ENCODE assay signal across 21 mouse cellular contexts in genomic region chr13:41235845-41236741, GRCm38 (mm10). TPM values are rescaled to one million over a fixed set of nuclear protein-coding genes. Genes with fewer than 3 reads are reported as not detected.
A peak's percentile ranks its signal among the peaks of the same experiment; 100 is the strongest.
DNase-seq lines count a peak whose midpoint lies in the region; ATAC-seq and TF ChIP-seq lines count a peak whose summit lies in the region.
"Had no signal": no experiment of that assay in that cellular context is flagged by ENCODE, and none has a peak within 500 bp of the region (broad histone marks: within the 10 kb centered on the region; RNA-seq: fewer than 3 reads in every experiment).

No protein-coding gene starts in this region.

- no peaks in the 10 kb centered on the region for H3K79me2 ChIP-seq in liver, adult 2 months (ENCODE audit: control insufficient read depth, insufficient read depth, low read length)

- DNase-seq in intestine, embryonic 14.5 days (ENCODE audit: low spot score), result no peak
- DNase-seq in kidney, adult 9 months, result peak; percentile 84
- DNase-seq in liver, adult 2 months (ENCODE audit: extremely low read depth, low read depth, low spot score), result peak; percentile 98
- no peak for DNase-seq in layer of hippocampus, adult 18-20 months (ENCODE audit: low spot score in 2 of 2)
- DNase-seq in layer of hippocampus, postnatal 10 days (ENCODE audit: low spot score in 2 of 2), result no peak
- DNase-seq in layer of hippocampus, adult 9-11 months, result no peak
- no peak for DNase-seq in B cell, adult 2 months
- DNase-seq: thymus, adult 2 months had no signal

- H3K4me2 ChIP-seq in intestine, embryonic 14.5 days (ENCODE audit: low read length), result peak overlapping the region; percentile 39
- H3K4me2 ChIP-seq: forebrain, embryonic 15.5 days; limb, embryonic 15.5 days had no signal

- H3K27me3 ChIP-seq in intestine, embryonic 14.5 days (replicated peaks; ENCODE audit: control insufficient read depth, insufficient read depth, low read length), result no peaks in the 10 kb centered on the region
- H3K27me3 ChIP-seq in liver, adult 2 months (ENCODE audit: control insufficient read depth, insufficient read depth, low read length), result no peaks in the 10 kb centered on the region
- no peaks in the 10 kb centered on the region for H3K27me3 ChIP-seq in small intestine, adult 2 months (ENCODE audit: control insufficient read depth, insufficient read depth, low read length)
- H3K27me3 ChIP-seq: forebrain, embryonic 15.5 days had no signal

- peak overlapping the region; percentile 62; the same call in 1 of the 2 replicates for H3K27ac ChIP-seq in intestine, embryonic 14.5 days (ENCODE audit: low read depth)
- peak overlapping the region; percentile 92 for H3K27ac ChIP-seq in liver, adult 2 months (replicated peaks; ENCODE audit: insufficient read depth, low read depth, low read length)
- H3K27ac ChIP-seq in small intestine, adult 2 months (ENCODE audit: insufficient read depth, low read depth, low read length), result peak overlapping the region; percentile 31; the same call in 1 of the 2 replicates
- H3K27ac ChIP-seq: forebrain, embryonic 15.5 days; heart, embryonic 10.5 days; left cerebral cortex, adult 2 months; limb, embryonic 15.5 days had no signal

- H3K36me3 ChIP-seq in intestine, embryonic 14.5 days (ENCODE audit: control insufficient read depth, insufficient read depth, low read length), result no peaks in the 10 kb centered on the region
- H3K36me3 ChIP-seq in liver, adult 2 months (ENCODE audit: control insufficient read depth, insufficient read depth, low read length), result peaks cover 3% of the 10 kb centered on the region
- no peaks in the 10 kb centered on the region for H3K36me3 ChIP-seq in small intestine, adult 2 months (ENCODE audit: control insufficient read depth, insufficient read depth, low read length)
- H3K36me3 ChIP-seq: forebrain, embryonic 15.5 days; heart, embryonic 10.5 days; limb, embryonic 15.5 days had no signal

- 0 out of 2 replicates have a peak, but pooled peaks have one; percentile 48 for ATAC-seq in intestine, embryonic 14.5 days (replicated peaks; ENCODE audit: low FRiP score, low TSS enrichment, low read depth)
- ATAC-seq: forebrain, embryonic 15.5 days; inflammation-experienced regulatory T-cells, adult 6 months had no signal

- H3K9me3 ChIP-seq in intestine, embryonic 14.5 days (ENCODE audit: control insufficient read depth, low read length), result no peaks in the 10 kb centered on the region
- H3K9me3 ChIP-seq: forebrain, embryonic 15.5 days; heart, embryonic 10.5 days; limb, embryonic 15.5 days; megakaryocyte, embryonic 14.5 days had no signal

- whole genome bisulfite sequencing in intestine, embryonic 14.5 days, result 58% methylated on average over 13 of the region's 13 CpGs
- WGBS in liver, adult 2 months, result 14% methylated on average over 13 of the region's 13 CpGs
- 16% methylated on average over 13 of the region's 13 CpGs for WGBS in small intestine, adult 2 months

- no peaks in the 10 kb centered on the region for H3K4me1 ChIP-seq in intestine, embryonic 14.5 days (replicated peaks; ENCODE audit: control insufficient read depth, insufficient read depth, low read length)
- H3K4me1 ChIP-seq in liver, adult 2 months (ENCODE audit: control insufficient read depth, insufficient read depth, low read length), result peaks cover 23% of the 10 kb centered on the region; the same call in 1 of the 2 replicates
- H3K4me1 ChIP-seq in small intestine, adult 2 months (ENCODE audit: control insufficient read depth, insufficient read depth, insufficient read length, low read length), result peaks cover 7% of the 10 kb centered on the region; the same call in 1 of the 2 replicates
- H3K4me1 ChIP-seq: heart, embryonic 10.5 days; limb, embryonic 15.5 days had no signal

- TF ChIP-seq POLR2A in liver, adult 2 months (IDR thresholded peaks at IDR 0.05; ENCODE audit: extremely low read depth, insufficient read depth, low read length), result peak; percentile 28; the same call in 1 of the 2 replicates
- TF ChIP-seq POLR2A in small intestine, adult 2 months (IDR thresholded peaks at IDR 0.05; ENCODE audit: low read depth, low read length), result no peak

- peak overlapping the region; percentile 30 for H3K4me3 ChIP-seq in intestine, embryonic 14.5 days (ENCODE audit: low read depth, low read length)
- peak overlapping the region; percentile 75 for H3K4me3 ChIP-seq in liver, adult 2 months (ENCODE audit: insufficient read depth, low read depth, low read length)
- peak overlapping the region; percentile 63 for H3K4me3 ChIP-seq in small intestine, adult 2 months (ENCODE audit: low read depth, low read length)
- H3K4me3 ChIP-seq: forebrain, embryonic 15.5 days; heart, embryonic 10.5 days; left cerebral cortex, adult 2 months; limb, embryonic 15.5 days; megakaryocyte, embryonic 14.5 days had no signal

- TF ChIP-seq CTCF in liver, adult 2 months (IDR thresholded peaks at IDR 0.05; ENCODE audit: low read depth, low read length), result no peak
- no peak for TF ChIP-seq CTCF in small intestine, adult 2 months (IDR thresholded peaks at IDR 0.05; ENCODE audit: extremely low read depth, insufficient read length, insufficient replicate concordance, low read depth, low read length)

- no peak overlapping the region for H3K9ac ChIP-seq in intestine, embryonic 14.5 days (ENCODE audit: low read length)
- H3K9ac ChIP-seq in liver, adult 2 months (ENCODE audit: low read depth, low read length), result peak overlapping the region; percentile 94
- H3K9ac ChIP-seq: forebrain, embryonic 15.5 days; limb, embryonic 15.5 days had no signal

RNA-seq across cellular contexts. Expression of gene Smim13, which starts 13.6 kb away (rescaled TPM):
- 13.0 TPM in 2 replicates for polyA plus RNA-seq in intestine, embryonic 14.5 days (2014; fragmentation: Nextera tagmentation; extraction: Ambion mirVana)
- 14.6 and 20.7 TPM in 2 replicates for total RNA-seq in liver, adult 2 months (2014; rRNA removed)
- 5.1 and 5.2 TPM in 2 replicates for polyA plus RNA-seq in liver, adult 2 months (2012; rRNA removed)
- 1.8 and 1.9 TPM in 2 replicates for polyA plus RNA-seq in small intestine, adult 2 months (2012; rRNA removed)
- 100 to 1,000 TPM; 140 to 147 TPM for total RNA-seq in layer of hippocampus, adult 18-20 months (2021)
- total RNA-seq in layer of hippocampus, postnatal 10 days (2021), result 100 to 1,000 TPM; 122 to 128 TPM

RNA-seq across cellular contexts. Expression of gene Elovl2, which starts 15.9 kb away (rescaled TPM):
- 9.3 and 11.0 TPM in 2 replicates for polyA plus RNA-seq in intestine, embryonic 14.5 days (2014; fragmentation: Nextera tagmentation; extraction: Ambion mirVana)
- total RNA-seq in liver, adult 2 months (2014; rRNA removed), result 287 and 443 TPM in 2 replicates
- polyA plus RNA-seq in liver, adult 2 months (2012; rRNA removed), result 157 and 182 TPM in 2 replicates
- polyA plus RNA-seq in small intestine, adult 2 months (2012; rRNA removed), result 0.05 and 0.08 TPM in 2 replicates
- total RNA-seq in layer of hippocampus, adult 18-20 months (2021), result 10 to 100 TPM; 16.1 to 16.4 TPM
- total RNA-seq in layer of hippocampus, postnatal 10 days (2021), result 10 to 100 TPM; 42.1 to 44.2 TPM
- total RNA-seq: neutrophil, adult 5-6 weeks had no signal
- polyA plus RNA-seq: inflammation-experienced regulatory T-cells, adult 6 months had no signal

RNA-seq across cellular contexts. Expression of gene Gm17364, which starts 37.7 kb away (rescaled TPM):
- not detected in 2 replicates for polyA plus RNA-seq in intestine, embryonic 14.5 days (2014; fragmentation: Nextera tagmentation; extraction: Ambion mirVana)
- total RNA-seq in liver, adult 2 months (2014; rRNA removed), result not detected in 2 replicates
- not detected in 2 replicates for polyA plus RNA-seq in liver, adult 2 months (2012; rRNA removed)
- not detected in 2 replicates for polyA plus RNA-seq in small intestine, adult 2 months (2012; rRNA removed)
- not detected for total RNA-seq in layer of hippocampus, adult 18-20 months (2021)
- not detected for total RNA-seq in layer of hippocampus, postnatal 10 days (2021)
- total RNA-seq: adrenal gland, postnatal 4 days; gastrocnemius, adult 18-20 months; heart, postnatal 25 days; left cerebral cortex, adult 2 months; neutrophil, adult 5-6 weeks had no signal
- polyA plus RNA-seq: cortical plate, adult 2 months; embryonic facial prominence, embryonic 14.5 days; forebrain, embryonic 15.5 days; heart, embryonic 10.5 days; inflammation-experienced regulatory T-cells, adult 6 months; limb, embryonic 15.5 days; thymus, adult 2 months had no signal

Comparison
In these comparisons a context has a peak if more than half of its experiments do, and no peak if none do; other contexts are left out.
1. DNase-seq: peak in kidney, adult 9 months (single experiment) and liver, adult 2 months (single experiment); none in intestine, embryonic 14.5 days (single experiment), layer of hippocampus, adult 18-20 months (0 of 2), layer of hippocampus, postnatal 10 days (0 of 2), layer of hippocampus, adult 9-11 months (single experiment) and B cell, adult 2 months (0 of 2).
2. H3K27ac ChIP-seq: peak in every context shown above with its lines; median percentile 92 in liver, adult 2 months; 62 in intestine, embryonic 14.5 days; 31 in small intestine, adult 2 months.
3. Peak in every context shown above with its lines, with median percentiles within 50 percentile points of each other: H3K4me3 ChIP-seq.